Mouse (Mus musculus): ENCODE data around the gene Unc93b1. TPM values are rescaled to one million over a fixed set of nuclear protein-coding genes. Genes with fewer than 3 reads are reported as not detected.

The Unc93b1 gene
- 25.3 and 25.4 TPM in 2 replicates for polyA plus RNA-seq (2012; ENCODE audit: insufficient read depth, insufficient read length, missing spikeins)

DNA sequence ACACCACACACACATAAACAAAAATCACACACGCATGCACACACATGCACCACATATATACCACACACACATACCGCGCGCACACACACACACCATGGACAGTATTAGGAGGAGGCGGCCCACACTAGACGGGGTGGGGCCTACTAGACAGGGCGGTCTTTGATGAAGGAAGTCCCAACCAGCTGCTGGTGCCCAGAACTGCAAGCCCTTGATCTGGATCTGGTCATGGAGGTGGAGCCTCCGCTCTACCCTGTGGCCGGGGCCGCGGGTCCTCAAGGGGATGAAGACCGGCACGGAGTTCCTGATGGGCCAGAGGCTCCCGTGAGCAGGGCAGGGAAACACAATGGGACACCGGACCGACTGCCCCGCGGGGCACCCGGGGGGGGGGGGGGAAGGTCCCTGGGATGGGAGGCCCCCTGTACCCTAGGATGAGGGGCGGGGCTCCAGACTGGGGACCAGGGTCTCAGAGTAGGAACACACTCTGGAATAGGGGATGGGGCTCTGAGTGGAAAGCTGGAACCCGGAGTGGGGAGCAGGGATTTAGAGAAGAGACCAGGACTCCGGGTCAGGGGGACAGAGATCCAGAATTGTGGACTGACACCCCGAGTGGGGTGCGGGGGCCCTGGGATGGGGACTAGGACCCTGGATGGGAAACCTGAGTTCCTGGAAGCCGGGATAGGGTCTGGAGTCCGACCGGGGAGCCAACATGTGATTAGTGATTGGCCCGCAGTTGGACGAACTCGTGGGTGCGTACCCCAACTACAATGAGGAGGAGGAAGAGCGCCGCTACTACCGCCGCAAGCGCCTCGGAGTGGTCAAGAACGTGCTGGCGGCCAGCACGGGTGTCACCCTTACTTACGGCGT lies at the start of gene Unc93b1:
Gene Unc93b1, plus strand, starts transcription at position 155 of the 864 bp plus-strand sequence.
- peaks cover 7% of the 10 kb centered on the region for H3K4me1 ChIP-seq (ENCODE audit: control insufficient read depth, insufficient read depth, insufficient read length, low read length)
- H3K4me3 ChIP-seq (ENCODE audit: insufficient read depth, low read depth, low read length) = peak within 1 kb of the TSS; percentile 74
- peak within 1 kb of the TSS; percentile 40 for H3K27ac ChIP-seq (replicated peaks; ENCODE audit: low read depth, low read length)

DNA sequence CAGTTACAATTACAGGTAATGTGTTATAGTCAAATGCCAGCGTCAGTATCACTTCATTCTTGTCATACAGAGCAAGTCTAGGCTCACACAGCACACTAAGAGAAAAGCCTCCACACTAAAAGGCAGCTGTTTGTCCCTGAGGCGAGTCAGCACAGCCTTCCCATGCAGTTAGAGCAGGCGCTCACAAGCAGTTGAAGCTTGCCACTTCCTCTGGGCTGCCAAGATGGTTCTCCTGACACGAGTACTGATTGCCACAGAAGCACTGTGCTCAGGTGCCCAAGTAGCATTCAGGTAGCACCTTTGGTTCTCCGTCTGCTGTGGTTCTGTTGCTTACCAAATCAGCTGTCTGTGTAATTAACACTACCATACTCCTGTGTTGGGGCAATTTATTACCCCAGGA lies 45.9 kb upstream of the Unc93b1 start:
- Histone ChIP-seq H3K4me1 (ENCODE audit: control insufficient read depth, insufficient read depth, insufficient read length, low read length) (no peaks in the 10 kb centered on the region), H3K4me3 (ENCODE audit: insufficient read depth, low read depth, low read length) (no peak overlapping the region), H3K27ac (replicated peaks; ENCODE audit: low read depth, low read length) (no peak overlapping the region)

DNA sequence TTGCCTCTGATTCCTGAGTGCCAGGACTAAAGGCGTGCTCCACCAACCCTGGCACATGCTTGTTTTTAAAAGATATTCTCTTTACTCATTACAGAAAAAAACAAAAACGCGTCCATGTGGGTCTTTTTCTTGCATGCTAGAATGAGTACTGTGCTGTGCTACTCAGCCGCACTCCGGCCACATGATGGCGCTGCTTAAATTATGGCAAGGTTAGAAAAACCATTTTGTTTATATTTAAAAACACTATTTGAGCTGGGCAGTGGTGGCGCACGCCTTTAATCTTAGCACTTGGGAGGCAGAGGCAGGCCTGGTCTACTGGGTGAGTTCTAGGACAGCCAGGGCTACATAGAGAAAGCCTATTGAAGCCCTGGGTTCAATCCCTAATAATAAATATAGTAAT lies 44.8 kb upstream of the Unc93b1 start:
- no peak overlapping the region for H3K27ac ChIP-seq (replicated peaks; ENCODE audit: low read depth, low read length)
- H3K4me1 ChIP-seq (ENCODE audit: control insufficient read depth, insufficient read depth, insufficient read length, low read length) = no peaks in the 10 kb centered on the region
- H3K4me3 ChIP-seq (ENCODE audit: insufficient read depth, low read depth, low read length) = no peak overlapping the region

DNA sequence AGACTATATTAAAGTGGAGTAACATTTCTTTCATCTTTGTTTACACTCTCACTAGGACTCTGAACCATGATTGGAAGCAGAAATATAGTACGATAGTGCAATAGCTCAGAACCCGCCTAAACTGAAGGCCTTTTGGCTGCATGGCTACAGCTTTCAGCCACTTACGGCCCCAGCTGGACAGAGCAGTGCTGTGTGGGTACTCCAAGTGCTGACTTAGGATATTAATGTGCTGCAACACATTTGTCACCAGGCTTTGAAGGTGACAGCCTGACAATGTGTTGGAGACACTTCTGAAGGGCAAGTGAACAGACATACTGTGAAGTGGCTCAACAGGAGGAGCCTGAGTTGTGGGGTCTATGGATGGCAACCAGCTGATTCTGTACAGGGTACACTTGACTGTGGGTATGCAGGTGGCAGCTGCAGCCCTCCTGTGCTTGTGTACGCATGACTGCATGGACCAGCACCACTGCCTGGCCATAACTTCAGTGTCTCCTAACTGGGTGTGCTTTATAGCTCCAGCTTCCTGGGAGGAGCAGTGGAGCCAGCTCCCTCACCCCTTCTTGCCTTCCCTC lies 41.4 kb upstream of the Unc93b1 start:
- Histone ChIP-seq H3K27ac (replicated peaks; ENCODE audit: low read depth, low read length) (no peak overlapping the region), H3K4me3 (ENCODE audit: insufficient read depth, low read depth, low read length) (no peak overlapping the region), H3K4me1 (ENCODE audit: control insufficient read depth, insufficient read depth, insufficient read length, low read length) (no peaks in the 10 kb centered on the region)

DNA sequence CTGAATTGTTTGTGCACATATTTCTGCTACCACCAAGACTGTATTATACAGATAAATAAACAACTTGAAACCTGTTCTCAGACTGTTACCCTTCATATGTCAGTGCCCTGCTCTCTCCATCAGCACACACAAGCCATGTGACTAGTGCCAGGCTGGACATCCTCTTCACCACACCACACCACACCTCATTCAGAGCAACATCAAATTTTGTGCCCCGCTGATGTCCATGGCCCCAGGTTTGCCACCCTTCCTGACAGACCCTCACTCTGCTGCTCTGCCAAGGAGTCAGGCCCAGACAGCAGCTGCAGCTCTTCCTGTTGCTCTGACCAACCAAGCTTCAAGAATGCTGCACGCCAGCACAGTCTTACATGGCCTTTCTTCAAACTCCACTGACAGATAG lies 40.7 kb upstream of the Unc93b1 start:
- Histone ChIP-seq H3K27ac (replicated peaks; ENCODE audit: low read depth, low read length) (no peak overlapping the region), H3K4me3 (ENCODE audit: insufficient read depth, low read depth, low read length) (no peak overlapping the region), H3K4me1 (ENCODE audit: control insufficient read depth, insufficient read depth, insufficient read length, low read length) (no peaks in the 10 kb centered on the region)

DNA sequence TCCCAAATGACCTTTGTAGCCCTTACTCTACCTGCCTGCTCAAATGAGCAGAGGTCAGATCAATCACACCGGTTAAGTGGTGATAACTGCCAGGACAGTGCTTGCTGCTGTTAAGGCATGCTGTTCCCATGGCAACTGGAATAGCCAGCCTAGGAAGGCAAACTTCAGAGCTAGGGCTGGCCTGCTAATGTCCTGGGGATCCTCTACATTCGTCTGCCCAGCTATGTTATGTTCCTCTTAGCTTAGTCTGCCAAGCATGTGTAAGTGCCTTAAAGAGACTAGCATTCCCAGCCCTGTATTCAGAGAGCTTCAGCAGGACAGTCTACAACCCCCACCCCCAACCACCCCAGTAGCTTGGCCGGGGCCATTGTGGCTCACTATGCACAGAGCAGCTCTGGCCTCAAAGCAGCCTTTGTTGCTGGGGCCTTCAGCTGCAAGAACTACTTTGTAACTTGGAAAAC lies 39.8 kb upstream of the Unc93b1 start:
- Histone ChIP-seq H3K4me1 (ENCODE audit: control insufficient read depth, insufficient read depth, insufficient read length, low read length) (no peaks in the 10 kb centered on the region), H3K4me3 (ENCODE audit: insufficient read depth, low read depth, low read length) (no peak overlapping the region), H3K27ac (replicated peaks; ENCODE audit: low read depth, low read length) (no peak overlapping the region)

DNA sequence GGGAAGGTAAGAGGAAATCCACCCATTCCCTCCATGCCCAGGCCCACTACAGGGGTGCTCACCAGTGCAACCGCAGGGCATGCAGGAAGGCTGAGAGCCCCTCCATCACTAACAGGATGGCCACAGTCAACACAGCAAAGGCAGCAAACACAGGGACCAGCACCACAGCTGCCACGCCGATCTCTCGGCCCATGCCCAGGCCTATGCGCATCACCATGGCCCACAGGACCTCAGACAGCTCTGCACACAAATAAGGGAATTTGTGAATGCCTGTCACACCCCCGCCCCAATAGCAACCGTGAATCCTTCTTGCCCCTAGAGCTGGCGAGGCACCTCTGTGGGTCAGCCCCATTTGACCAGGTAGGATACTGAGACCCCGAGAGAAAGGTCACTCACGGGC lies 38.8 kb upstream of the Unc93b1 start:
- Histone ChIP-seq H3K27ac (replicated peaks; ENCODE audit: low read depth, low read length) (no peak overlapping the region), H3K4me1 (ENCODE audit: control insufficient read depth, insufficient read depth, insufficient read length, low read length) (no peaks in the 10 kb centered on the region), H3K4me3 (ENCODE audit: insufficient read depth, low read depth, low read length) (no peak overlapping the region)

DNA sequence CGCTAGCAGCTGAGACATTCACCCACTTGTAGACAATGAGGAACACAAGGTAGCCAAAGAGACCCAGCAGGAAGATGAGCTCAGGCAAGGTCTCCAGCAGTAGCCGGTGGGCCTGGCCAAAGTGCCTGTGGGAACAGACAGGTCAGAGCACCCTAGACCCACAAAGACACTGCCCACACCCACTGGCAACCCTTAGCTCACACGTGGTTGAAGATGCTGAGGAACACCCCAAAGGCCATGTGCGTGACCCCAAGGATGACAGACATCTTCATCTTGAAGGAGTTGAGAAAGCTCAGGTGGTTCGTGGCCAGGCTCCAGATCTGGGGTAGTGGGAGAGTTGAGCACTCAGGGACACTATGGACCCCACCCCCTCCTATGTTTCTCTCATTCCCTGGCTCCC lies 37.4 kb upstream of the Unc93b1 start:
- H3K4me3 ChIP-seq (ENCODE audit: insufficient read depth, low read depth, low read length) = no peak overlapping the region
- no peaks in the 10 kb centered on the region for H3K4me1 ChIP-seq (ENCODE audit: control insufficient read depth, insufficient read depth, insufficient read length, low read length)
- no peak overlapping the region for H3K27ac ChIP-seq (replicated peaks; ENCODE audit: low read depth, low read length)

DNA sequence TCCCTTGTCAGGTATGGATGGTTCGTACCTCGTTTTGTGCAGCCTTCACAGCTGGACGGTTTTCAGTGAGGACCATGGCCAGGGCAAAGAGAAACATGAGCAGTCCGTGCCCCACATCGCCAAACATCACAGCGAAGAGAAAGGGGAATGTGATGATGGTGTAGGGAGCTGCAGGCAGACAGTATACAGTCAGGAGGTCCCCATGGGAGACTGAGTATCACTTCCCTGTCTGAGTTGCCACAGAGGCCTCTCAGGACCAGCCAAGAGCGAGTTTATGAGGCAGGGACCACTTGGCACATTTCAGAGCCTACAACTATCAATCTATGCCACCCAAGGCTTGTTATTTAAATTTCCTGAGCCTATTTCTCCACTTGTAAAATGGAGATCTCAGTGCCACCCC lies 36.0 kb upstream of the Unc93b1 start:
- H3K4me3 ChIP-seq (ENCODE audit: insufficient read depth, low read depth, low read length) = no peak overlapping the region
- peaks cover 1% of the 10 kb centered on the region for H3K4me1 ChIP-seq (ENCODE audit: control insufficient read depth, insufficient read depth, insufficient read length, low read length)

DNA sequence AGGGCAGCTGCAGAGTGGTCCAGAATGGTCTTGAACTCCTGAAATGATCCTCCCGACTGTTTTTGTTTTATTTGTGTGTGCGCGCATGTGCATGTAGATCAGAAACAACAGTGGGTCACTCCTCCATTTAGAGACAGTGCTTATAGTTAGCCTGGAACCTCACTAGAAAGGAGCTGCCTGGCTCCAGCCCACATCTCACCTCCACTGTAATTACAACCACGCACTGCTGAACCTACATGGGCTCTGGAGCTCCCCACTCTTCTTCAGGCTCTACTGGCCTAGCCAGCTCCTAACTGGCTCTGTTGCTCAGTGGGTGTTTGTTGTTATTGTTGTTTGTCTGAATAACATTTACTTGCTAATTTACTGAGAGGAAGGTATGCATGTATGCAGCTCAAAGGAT lies 35.4 kb upstream of the Unc93b1 start:
- peaks cover 5% of the 10 kb centered on the region for H3K4me1 ChIP-seq (ENCODE audit: control insufficient read depth, insufficient read depth, insufficient read length, low read length)
- H3K27ac ChIP-seq (replicated peaks; ENCODE audit: low read depth, low read length) = no peak overlapping the region
- no peak overlapping the region for H3K4me3 ChIP-seq (ENCODE audit: insufficient read depth, low read depth, low read length)

More for the DNA sequence above, 36.0 kb upstream of the Unc93b1 start:
- no peak overlapping the region for H3K27ac ChIP-seq (replicated peaks; ENCODE audit: low read depth, low read length)

DNA sequence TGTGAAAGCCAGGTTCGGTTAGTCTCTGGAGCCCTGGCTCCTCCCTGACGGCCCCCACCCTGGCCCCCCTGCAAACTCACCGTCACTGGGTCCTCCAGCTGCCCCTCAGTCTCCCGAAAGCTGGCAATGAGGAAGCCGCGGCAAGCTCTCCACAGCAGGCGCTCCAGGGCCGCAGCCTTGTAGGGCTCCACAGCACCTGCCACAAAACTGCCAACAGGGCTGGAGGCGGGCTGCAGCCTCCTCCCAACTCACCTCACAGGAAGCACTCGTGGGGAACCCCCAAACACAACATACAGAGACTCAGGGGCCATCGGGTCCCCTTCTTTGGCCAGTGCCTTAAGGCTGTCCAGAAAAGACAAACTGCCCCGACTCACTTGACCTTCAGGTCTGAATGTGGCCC lies 32.0 kb upstream of the Unc93b1 start:
- H3K4me3 ChIP-seq (ENCODE audit: insufficient read depth, low read depth, low read length) = no peak overlapping the region
- H3K27ac ChIP-seq (replicated peaks; ENCODE audit: low read depth, low read length) = no peak overlapping the region
- H3K4me1 ChIP-seq (ENCODE audit: control insufficient read depth, insufficient read depth, insufficient read length, low read length) = peaks cover 20% of the 10 kb centered on the region

DNA sequence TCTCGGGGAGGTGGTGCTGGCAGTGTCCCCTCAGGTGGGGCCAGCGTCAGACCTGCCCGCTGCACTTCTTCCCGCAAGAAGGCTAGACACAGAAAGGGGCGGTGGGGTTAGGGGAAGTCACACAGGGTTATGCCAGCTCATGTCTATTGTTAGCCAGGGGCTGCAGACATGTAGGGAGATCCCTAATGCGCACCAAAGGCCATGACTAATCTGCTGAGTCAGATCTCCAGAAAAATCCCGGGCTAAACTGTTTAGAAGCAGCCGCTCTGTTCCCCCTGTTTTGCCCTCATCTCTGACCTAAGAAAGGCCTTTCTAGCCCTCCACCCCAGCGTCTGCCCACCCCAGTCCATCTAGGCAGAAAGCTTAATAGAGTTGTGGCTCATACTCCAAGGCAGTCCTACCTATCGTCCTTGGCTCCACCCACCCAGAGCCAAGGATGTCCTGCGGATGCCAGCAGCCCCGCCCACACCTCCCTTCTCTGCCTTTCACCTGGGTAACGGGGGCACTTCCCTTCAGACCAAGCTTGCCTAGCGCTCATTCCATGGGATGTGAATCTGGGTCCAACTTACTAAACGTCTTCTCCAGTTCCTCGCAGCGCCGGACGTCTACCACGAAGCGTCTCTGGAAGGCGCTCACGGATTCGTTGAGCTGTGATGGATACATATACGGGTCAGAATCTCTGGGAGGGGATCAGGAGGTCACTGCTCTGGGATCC lies 31.2 kb upstream of the Unc93b1 start:
- Histone ChIP-seq H3K4me1 (ENCODE audit: control insufficient read depth, insufficient read depth, insufficient read length, low read length) (peaks cover 20% of the 10 kb centered on the region), H3K27ac (replicated peaks; ENCODE audit: low read depth, low read length) (no peak overlapping the region), H3K4me3 (ENCODE audit: insufficient read depth, low read depth, low read length) (no peak overlapping the region)

DNA sequence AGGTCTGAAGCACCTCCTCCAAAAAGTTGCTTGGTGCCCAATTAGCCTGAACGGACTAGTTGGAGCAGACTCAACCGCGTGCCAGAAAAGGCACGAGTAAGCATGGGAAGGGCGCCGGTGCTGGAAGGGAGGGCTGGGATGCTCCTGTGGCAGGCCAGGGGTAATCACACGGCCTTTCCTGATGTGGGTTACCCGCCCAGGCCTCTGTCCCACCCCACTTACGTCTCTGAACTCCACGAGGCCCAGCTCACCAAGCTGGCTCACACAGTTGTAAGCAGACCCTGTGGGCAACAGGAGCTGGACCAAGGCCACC lies 30.7 kb upstream of the Unc93b1 start:
- Histone ChIP-seq H3K4me1 (ENCODE audit: control insufficient read depth, insufficient read depth, insufficient read length, low read length) (peaks cover 20% of the 10 kb centered on the region), H3K4me3 (ENCODE audit: insufficient read depth, low read depth, low read length) (no peak overlapping the region), H3K27ac (replicated peaks; ENCODE audit: low read depth, low read length) (peak overlapping the region; percentile 86; the same call in 1 of the 2 replicates)

DNA sequence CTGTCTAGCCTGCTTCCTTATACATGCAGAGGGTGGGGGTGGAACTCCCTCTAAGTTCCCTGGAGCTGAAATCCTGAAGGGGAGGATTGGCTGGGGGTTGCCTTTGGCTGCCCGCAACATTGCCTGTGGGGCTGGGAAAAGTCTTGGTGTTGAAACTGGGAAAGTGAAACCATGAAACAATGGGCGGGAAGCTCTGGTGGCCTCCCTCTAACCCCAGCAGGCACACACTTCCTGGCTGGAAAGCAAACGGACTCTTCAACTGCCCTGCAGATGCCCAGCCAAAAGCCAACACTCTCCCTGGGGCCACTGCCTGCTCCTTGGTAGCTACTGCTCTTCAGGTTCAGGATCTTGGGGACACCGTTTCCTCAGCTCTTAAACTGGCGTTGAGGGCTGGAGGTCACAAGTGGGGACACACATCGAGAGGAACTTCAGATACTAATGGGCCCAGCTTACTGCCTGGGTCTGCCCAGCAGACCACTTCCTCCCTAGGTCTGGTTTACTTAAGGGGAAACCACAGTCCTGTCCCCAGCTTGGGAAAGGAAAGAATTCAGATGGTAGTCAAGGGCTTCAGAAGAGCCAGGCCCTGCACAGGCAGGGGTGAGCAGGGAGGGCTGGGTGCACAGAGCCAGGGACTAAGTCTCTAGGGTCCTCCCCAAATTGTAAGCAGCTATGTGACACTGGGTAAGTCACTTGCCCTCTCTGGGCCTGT lies 29.6 kb upstream of the Unc93b1 start:
- Histone ChIP-seq H3K4me1 (ENCODE audit: control insufficient read depth, insufficient read depth, insufficient read length, low read length) (peaks cover 20% of the 10 kb centered on the region), H3K27ac (replicated peaks; ENCODE audit: low read depth, low read length) (peak overlapping the region; percentile 86), H3K4me3 (ENCODE audit: insufficient read depth, low read depth, low read length) (peak overlapping the region; percentile 90)

DNA sequence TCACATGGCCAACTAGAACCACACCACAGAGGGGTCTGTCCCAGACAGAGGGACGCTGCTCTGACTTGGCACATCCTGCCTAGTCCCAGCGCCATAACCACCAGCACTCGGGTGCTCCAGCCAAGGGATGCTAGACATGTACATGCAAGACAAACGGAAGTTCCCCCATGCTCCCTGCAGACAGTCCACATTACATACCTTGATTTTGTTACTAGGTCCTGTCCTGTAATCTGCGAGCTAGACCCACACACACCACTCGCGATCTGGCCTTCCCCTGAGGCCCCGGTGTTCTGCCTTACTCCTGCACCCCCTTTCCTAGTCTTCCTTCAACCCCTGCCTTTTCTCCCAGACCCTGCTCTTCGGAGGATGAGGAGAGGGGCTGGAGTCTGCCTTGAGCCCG lies 28.7 kb upstream of the Unc93b1 start:
- H3K4me3 ChIP-seq (ENCODE audit: insufficient read depth, low read depth, low read length) = peak overlapping the region; percentile 90
- H3K27ac ChIP-seq (replicated peaks; ENCODE audit: low read depth, low read length) = peak overlapping the region; percentile 86

More for the DNA sequence above, 28.7 kb upstream of the Unc93b1 start:
- H3K4me1 ChIP-seq (ENCODE audit: control insufficient read depth, insufficient read depth, insufficient read length, low read length) = peaks cover 20% of the 10 kb centered on the region

Measured in brown adipose tissue, adult 24 weeks (tissue).